Mouse (Mus musculus): ENCODE measurements at regions not wholly inside any gene's neighbourhood (a gene's known extent, or its start where the extent isn't known, plus 50 kb on each side); places are given as distances from the start of the nearest gene placed in this dataset.

DNA sequence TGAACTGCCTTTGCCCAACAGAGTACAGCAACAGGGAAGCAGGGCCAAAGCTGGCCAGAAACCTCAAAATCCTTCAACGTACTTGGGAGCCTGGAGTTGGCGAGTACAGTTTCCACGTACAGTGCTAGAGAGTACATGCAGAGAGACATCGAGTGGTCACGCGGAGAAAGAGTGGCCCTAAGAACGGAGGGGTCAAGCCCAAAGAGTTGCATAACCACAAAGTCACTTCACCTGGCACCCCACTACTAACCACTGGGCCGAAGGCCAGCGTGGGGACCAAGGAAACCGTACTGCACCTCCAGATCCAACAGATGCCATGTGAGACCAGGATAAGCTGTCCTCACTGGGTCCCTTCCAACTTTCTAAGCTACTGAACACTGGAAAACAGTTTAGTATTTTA is 56.2 kb upstream of the Ephb1 start:
- H3K9me3 ChIP-seq (replicated peaks; ENCODE audit: control insufficient read depth, insufficient read depth, low read length, poor library complexity, severe bottlenecking), result no peaks in the 10 kb centered on the region
- TF ChIP-seq EP300 (IDR thresholded peaks at IDR 0.05; ENCODE audit: insufficient read depth, low read depth, low read length) (no peak), POLR2A (IDR thresholded peaks at IDR 0.05; ENCODE audit: insufficient read depth, low read length) (no peak), CTCF (IDR thresholded peaks at IDR 0.05; ENCODE audit: low read depth, low read length) (no peak)
- no peak overlapping the region for H3K27ac ChIP-seq (ENCODE audit: insufficient read depth, low read length)
- no peaks in the 10 kb centered on the region for H3K36me3 ChIP-seq (ENCODE audit: control insufficient read depth, insufficient read depth, low read length, poor library complexity, severe bottlenecking)
- H3K27me3 ChIP-seq (ENCODE audit: control insufficient read depth, insufficient read depth, low read length, poor library complexity, severe bottlenecking), result no peaks in the 10 kb centered on the region
- H3K4me1 ChIP-seq (ENCODE audit: control insufficient read depth, insufficient read depth, low read length), result no peaks in the 10 kb centered on the region
- H3K4me3 ChIP-seq (ENCODE audit: low read depth, low read length), result no peak overlapping the region
- H3K9ac ChIP-seq (ENCODE audit: low read depth, poor library complexity, severe bottlenecking), result no peak overlapping the region

GRCm38 (mm10) chr9:102406017-102406416 is 51.5 kb upstream of the Ephb1 start:
- Histone ChIP-seq H3K27ac (ENCODE audit: insufficient read depth, low read length) (no peak overlapping the region), H3K9me3 (replicated peaks; ENCODE audit: control insufficient read depth, insufficient read depth, low read length, poor library complexity, severe bottlenecking) (no peaks in the 10 kb centered on the region), H3K36me3 (ENCODE audit: control insufficient read depth, insufficient read depth, low read length, poor library complexity, severe bottlenecking) (no peaks in the 10 kb centered on the region), H3K4me3 (ENCODE audit: low read depth, low read length) (no peak overlapping the region), H3K9ac (ENCODE audit: low read depth, poor library complexity, severe bottlenecking) (no peak overlapping the region), H3K27me3 (ENCODE audit: control insufficient read depth, insufficient read depth, low read length, poor library complexity, severe bottlenecking) (no peaks in the 10 kb centered on the region), H3K4me1 (ENCODE audit: control insufficient read depth, insufficient read depth, low read length) (no peaks in the 10 kb centered on the region)
- TF ChIP-seq EP300 (IDR thresholded peaks at IDR 0.05; ENCODE audit: insufficient read depth, low read depth, low read length), result no peak
- TF ChIP-seq CTCF (IDR thresholded peaks at IDR 0.05; ENCODE audit: low read depth, low read length), result no peak
- TF ChIP-seq POLR2A (IDR thresholded peaks at IDR 0.05; ENCODE audit: insufficient read depth, low read length), result no peak

Data from ES-Bruce4 (cell line).